Mouse (Mus musculus): ENCODE results near the gene Mab21l1.

Mab21l1 gene

DNA sequence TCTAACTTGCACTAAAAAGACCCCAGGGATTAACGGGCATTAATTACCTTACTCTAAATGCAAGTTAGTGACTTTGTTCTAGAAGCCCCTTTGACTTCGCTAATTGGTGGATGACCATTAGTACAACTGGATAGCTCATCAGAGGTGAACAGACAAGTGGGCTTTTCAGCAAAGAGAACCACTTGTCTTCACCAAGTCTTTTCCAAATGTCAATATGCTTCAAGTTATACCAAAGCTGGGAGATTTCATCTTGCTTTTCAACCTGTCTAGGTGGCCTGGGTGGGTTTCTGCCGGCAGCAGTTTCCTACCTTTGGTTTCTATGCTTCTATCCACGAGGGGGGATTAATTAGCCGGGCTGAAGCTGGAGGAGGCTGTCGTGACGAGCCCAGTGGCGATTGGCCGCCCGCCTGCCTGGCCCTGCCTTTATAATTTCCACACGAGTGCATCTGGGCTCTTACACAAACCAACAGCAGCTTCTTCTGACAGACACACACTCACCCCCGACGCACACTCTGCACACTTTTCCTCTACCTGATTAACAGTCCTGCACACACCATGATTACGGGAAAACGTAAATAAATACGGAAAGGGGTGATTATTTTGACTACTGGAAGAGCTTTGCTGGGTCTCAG, at the start of gene Mab21l1:
Gene Mab21l1 (plus strand): TSS at position 455 of the 632 bp plus-strand sequence.
- DNase-seq = peak; percentile 92 to 93

DNA sequence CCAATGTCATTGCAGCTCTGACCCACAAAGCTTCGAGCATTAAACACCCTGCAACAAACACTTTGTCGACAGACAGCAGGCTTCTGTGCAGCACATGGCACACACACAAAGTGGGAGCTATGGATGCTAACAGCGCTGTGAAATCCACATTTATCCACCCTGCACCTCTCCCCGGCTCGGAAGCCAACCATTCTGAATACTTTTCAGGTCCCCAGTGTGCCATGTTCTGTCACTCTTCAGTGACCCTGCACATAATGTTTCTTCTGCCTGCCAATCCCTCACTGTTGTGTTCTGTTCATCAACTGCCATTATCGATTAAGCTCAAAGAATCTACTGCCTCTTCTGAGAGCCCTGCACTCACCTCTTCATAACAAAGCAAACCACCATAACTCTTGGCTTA, 48.6 kb upstream of the Mab21l1 start:
- DNase-seq = no peak

DNA sequence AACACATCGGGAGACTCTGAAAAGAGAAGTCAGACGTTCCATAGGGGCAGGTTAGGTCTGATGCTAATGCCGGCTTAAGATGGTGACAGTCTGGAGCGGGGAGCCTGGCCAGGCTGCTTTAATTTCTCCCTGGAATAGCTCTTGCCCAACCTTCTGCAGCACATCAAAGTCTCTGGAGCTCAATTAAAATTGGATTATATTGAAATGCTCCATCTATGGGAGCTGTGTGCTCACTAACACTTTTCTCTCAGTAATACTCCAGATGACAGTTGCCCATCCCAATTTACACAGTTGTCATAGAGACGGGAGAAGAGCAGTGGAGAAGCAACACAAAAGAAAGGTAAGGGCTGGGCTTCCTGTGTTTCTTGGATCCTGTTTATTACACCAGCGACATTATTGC, 40.9 kb upstream of the Mab21l1 start:
- no peak for DNase-seq

DNA sequence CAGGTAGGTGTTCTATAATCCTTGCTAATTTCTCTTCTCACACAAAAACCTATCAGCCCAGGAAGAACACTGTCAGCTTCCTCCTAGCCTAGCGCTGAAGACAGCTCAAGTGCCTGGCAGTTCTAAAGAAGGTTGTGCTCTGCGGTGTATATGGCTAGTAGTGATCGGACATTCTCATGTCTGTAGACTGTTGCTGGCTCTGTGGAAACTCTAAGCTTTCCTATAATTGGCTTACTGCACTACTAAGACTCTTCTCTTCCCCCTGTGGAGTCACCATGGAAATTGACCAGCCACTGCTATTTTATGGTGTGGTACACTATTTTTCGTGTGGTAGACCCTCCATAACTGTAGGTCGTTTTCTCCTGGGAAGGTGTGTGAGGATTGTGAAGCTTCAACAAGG, 40.1 kb upstream of the Mab21l1 start:
- no peak for DNase-seq

DNA sequence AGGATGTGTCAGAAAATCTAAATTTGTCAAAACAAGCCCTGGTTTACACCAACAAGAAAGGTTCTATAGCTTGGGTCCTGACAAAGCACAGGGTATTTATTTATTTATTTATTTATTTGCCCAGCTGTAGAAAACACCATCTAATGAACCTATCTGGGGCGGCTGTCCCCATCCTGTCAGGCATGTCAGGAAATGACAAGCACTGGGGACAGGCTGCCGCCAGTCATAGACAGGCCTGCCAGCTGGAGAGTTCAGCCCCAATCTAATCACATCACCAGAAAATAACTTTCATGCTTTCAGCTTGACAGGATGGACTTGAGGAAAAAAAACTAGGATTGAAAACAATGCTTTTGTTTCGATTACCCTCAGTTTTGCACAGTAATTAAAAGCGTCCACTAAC, 39.7 kb upstream of the Mab21l1 start:
- DNase-seq = no peak

DNA sequence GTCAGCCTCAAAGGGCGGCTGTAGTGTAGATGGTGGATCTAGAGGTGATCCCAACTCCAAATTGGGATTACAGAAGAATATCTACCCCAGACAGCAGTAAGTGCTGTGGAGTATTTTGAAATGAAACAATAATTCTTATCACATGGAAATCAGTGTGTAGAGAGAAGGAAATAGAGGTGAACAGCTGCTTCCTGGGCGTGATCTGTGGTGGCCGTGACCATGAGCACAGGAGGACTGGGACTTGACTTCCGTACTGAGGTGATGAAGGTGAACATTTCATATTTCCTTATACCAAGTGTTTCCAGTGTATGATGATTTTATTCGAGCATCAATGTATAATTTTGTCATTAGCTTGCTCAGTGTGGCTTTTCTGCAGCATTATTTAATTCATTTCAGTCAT, 38.4 kb upstream of the Mab21l1 start:
- no peak for DNase-seq

DNA sequence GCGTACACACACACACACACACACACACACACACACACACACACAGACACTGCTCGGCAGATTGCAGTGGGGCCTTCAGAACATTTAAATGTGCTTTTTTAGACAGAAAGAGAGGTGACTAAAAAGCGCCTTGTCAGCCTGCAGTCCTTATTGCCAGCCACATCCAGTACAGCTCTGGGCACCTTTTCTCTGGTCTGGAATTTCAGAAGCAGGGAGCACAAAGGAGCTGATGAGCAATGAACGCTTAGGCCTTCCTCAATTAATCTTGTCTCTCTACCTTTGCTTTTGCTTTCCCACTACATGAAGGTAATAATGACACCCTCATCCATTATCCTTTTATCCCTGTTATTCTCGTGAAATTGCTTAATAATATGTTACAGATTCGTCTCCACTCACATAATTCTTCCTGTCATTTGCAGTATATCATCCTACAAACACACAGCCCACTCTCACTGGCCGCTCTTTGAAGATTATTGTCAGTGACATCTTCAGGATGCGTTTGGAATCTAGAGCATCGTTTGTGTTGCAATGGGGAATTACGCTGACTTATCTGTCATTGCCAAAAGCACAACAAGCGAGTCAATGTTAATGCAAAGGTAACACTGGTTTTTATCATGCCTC, 31.8 kb upstream of the Mab21l1 start:
- DNase-seq = no peak

DNA sequence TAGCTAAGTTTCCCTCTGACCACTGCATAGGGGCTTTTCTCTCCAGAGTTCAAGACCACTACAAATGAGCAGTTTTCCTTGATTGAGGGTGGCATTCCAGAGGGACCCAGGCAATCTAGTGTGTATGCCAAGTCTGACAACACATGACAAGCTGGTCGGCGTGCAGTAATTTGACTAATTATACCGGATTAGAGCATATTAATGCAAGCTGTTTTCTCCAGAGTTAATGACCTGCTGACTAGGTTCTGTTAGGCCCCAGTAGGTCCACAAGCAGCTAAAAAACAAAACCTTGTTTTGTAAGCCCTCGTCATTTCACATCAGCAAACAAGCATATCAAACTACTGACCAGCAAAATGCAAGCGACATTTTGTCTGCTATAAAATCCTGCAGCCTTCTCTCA, 30.9 kb upstream of the Mab21l1 start:
- DNase-seq = no peak

DNA sequence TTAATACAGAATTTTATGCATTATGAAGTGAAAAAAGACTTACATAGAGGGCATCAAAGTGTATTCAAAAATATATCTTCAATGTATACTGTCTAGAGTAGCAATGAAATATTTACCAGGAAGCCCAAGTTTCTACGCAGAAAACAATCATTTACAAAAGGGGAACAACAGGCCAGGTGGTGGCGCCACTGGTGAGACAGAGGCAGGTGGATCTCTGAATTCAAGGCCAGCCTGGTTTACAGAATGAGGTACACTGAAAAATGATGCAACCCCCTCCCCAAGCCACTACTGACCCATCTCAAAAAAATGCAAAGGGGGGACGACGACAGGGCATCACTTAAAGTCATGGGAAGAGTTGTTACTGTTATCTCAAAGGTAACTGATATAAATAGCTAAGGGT, 29.8 kb upstream of the Mab21l1 start:
- DNase-seq = no peak

DNA sequence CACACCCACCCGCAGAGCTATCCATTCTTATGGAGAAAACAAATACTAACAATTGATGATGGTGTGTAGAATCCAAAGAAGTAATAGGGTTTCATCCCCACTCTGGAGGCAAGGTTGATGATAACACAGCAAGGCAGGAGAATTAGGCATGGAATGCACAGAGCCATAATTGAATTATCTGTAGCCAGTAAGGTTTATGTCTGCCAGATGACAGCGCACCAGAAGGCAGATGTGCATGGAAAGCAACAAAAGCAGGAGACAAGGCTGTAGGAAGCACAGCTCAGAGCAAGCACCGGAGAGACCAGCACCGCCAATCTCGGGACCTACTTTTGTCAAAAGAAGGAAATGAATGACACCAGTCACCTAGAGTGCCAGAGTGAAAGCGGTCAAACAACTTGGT, 28.4 kb upstream of the Mab21l1 start:
- DNase-seq = no peak

DNA sequence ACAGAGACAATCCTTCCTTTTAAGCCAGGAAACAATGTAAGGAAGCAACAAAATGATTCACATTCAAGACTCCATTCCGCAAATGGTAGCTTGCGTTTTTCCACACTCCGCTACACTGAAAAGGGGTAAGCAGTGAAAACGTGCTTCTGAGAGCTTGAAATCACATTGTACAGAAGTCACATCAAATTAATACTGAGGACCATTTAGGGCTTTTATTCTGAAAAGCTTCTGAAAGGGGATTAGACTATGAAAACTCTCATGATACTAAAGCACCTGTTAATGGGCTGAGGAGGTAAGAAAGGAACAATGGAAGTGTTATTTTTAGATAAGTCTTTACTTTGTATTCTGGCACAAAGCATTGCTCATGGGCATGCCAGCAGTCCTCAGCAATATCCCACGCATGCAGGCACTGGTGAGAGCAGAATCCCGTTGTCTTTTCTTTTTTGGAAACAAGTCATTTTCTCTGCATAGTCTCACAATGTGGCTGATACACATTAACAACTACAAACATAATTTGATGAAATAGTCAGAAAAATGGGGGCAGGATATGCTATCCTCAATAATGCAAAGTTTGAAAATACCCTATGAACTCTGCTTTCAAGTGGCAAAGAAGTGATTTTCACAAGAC, 27.2 kb upstream of the Mab21l1 start:
- no peak for DNase-seq

DNA sequence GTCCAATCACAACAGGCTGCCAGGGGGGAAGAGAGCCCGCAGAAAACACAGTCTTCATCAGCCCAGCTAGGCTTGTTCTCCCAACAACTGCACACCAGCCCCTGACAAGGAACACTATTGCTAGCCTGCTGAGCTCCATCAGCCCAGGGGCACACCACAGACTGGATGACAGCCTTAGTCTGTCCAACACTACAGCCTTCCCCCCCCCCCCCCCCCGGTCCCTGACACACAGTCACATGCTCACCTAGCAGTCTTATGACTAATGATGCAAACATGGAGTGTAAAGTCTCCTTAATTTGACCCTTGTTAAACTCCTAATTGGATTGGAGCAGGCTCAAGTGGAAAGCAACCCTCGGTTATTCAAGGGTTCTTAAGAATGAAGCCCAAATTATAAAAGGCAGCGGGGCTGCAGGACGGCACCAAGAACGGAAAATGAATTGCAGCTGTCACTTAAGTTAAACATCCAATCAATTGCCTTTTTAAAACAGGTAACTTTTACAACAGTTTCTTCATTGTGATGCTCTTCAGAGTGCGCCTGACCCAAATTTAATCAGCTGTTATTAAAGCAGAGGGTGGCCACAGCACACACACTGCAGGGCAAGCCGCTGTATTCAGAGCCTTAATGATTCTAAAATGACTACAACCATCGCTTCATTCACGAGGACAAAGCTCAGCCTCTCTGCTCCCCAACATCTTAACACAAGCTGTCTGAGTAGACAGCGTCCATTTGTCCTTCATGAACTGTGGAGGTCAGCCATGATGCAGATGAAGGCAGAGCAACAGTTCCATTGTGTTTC, 26.3 kb upstream of the Mab21l1 start:
- DNase-seq = no peak

DNA sequence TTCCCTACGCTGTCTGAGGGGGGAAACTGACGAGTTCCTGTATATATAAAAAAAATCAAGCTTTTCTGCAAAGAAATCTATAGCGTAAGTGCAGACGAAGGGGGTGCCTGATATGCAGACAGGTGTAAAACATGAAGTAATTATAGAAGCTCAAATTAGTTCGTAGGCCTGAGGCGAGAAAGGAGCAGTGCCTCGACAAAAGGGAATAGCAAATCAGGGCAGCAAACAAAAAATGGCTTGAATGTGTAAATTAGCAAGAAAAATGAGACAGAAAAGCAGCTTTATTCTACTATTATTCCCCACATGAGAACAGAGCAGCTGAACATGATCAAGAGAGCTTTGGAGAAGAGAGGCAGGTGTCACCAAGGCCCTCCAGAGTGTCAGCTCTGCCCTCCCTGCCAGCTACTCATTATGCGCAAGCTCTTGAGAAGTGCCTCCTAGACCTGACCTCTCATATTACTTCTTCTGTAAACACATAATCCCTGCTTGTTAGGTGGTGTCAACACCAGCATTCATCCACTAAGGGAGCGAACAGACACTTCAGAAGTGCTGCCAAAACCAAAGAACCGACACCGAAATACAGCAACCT, 25.6 kb upstream of the Mab21l1 start:
- DNase-seq = no peak

DNA sequence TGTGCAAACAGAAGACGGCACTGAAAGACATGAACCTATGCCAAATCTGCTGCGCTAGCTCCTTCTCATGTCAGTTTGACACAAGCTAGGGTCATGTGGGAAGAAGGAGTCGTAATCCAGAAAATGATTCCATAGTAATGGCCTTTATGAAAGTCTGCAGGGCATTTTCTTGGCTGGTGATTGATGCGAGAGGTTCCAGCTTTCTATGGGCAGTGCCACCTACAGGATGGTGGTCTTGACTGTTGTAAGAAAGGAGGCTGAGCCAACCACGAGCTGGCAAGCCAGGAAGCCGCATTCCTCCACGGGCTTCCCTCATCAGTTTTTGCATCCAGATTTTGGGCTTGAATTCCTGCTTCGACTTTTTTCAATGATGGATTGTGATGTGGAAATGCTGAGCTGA, 24.0 kb upstream of the Mab21l1 start:
- DNase-seq = peak; percentile 40 to 43

DNA sequence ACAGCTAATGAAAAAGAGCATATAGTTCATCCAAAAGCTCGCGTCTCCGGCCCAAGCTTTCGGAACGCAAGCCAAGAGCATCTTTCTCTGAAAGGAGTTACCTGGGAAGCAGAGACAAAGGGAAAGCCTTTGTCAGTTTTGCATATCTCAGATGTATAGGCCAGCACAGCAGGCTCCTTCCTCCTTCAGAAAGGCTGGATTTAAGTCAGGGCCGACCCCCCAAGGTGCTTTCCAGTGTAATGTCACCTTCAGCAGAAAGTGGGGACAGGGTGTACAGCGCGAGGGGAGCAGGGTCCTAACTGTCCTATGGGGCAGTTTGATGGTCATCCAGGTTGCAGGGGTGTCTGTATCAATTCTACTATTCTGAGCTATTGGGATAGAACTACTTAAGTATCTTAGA, 18.7 kb upstream of the Mab21l1 start:
- DNase-seq = no peak

DNA sequence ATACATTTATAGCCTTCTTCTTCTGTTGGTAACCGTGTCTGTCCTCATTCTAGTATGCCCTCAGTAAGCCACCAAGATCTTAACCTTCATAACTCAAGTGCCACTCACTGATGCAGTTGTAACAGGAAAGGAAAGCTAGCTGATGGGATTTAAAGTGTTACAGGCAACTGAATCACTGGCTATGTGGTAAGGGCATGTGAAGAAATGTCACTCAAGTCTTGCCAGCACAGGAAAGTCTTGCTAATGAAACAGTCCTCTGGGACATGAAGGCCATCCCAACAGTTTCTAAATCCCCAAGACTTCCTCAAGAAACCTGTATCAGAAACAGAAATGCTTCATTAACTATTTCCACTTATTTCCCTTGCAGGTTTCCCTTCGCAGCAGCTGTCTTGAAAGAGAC, 13.7 kb upstream of the Mab21l1 start:
- no peak for DNase-seq

DNA sequence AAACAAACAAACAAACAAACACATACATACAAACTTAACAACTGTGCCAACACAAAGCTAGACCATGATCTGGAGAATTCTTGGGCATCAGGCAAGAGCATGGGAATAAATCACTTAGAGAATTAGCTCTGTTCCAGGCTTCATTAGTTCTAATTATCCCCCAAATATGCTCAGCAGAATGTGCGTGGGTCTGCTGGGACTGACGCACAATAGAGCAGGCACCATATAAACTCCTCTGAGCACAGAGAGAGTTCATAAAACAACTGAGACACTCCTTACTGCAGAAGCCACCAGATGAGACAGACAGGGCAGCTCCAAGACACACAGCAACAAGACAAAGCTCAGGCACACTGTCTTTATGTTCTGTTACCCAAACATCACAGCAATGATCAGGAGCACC, 13.0 kb upstream of the Mab21l1 start:
- no peak for DNase-seq

DNA sequence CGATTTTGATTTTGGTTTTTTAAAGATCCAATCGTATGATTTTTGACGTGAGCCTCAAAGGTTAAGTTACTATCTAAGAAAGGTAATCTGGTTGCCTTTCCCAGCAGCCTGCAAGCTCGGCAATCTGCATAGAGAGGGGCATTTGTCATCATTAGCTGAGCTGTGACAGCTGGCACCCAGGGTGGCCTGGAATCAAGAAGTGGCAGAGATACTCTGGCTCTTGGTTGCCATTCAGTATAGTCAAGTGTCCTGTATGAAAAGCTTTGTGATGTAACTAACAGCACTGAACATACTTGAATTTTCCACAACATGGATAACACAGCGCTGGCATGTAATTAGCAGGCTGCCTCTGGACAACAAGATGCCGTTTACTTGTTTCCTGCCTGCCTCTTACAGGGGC, 8.1 kb upstream of the Mab21l1 start:
- DNase-seq = peak; percentile 69 to 70

DNA sequence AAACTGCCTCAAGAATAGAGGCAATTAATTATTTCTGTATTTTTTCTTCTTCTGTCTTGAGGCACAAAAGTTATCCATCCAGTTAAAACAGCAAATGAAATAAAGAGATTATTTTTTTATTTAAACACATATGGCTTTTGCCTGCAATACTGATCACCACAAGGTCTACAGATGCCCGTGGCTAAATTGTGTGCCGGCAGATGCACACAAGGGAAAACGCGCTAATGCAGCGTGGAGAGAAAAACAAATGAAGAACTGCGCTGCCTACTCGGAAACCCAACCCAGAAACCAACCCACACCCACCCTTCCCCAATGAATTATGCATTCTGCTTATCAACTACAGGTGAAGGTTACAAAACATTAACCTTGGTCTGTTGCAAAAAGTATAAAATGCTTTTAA, 7.1 kb upstream of the Mab21l1 start:
- peak in 1 of 2 experiments; percentile 62 for DNase-seq

DNA sequence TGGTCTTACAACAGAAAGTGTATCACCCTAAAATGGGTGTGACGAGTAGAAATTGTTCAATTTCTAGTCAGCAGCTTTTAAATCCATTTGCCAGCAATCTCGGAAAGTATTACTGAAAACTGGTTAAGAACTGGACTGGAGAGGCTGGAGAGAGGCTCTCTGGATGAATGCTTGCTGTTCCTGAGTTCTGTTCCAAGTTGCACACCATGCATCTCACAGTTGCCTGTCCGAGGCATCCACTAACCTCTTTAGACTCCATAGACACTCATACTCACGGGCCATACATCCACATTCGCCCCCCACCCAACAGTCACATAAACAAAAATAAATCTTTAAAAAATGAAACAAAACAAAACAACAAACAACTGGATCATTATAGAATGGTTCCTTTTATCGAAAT, 6.6 kb upstream of the Mab21l1 start:
- peak in 1 of 2 experiments; percentile 60 for DNase-seq

DNA sequence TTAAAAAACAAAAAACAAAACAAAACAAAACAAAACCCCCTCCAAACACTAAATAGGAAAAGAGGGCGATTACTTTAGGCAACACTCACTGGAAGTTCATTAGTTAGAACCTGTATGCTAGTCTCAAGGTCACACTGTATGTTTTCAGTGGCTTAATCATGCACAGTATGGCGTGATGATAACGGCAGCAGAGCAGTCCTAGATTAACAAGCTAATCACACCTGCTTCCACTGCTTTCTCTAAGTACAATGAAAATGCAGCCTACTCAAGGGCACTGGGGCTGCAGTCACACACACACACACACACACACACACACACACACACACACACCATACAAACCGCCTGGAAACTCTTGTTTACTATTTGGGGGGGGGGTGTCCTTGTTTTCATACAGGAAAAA, 4.8 kb upstream of the Mab21l1 start:
- peak in 1 of 2 experiments; percentile 41 for DNase-seq

DNA sequence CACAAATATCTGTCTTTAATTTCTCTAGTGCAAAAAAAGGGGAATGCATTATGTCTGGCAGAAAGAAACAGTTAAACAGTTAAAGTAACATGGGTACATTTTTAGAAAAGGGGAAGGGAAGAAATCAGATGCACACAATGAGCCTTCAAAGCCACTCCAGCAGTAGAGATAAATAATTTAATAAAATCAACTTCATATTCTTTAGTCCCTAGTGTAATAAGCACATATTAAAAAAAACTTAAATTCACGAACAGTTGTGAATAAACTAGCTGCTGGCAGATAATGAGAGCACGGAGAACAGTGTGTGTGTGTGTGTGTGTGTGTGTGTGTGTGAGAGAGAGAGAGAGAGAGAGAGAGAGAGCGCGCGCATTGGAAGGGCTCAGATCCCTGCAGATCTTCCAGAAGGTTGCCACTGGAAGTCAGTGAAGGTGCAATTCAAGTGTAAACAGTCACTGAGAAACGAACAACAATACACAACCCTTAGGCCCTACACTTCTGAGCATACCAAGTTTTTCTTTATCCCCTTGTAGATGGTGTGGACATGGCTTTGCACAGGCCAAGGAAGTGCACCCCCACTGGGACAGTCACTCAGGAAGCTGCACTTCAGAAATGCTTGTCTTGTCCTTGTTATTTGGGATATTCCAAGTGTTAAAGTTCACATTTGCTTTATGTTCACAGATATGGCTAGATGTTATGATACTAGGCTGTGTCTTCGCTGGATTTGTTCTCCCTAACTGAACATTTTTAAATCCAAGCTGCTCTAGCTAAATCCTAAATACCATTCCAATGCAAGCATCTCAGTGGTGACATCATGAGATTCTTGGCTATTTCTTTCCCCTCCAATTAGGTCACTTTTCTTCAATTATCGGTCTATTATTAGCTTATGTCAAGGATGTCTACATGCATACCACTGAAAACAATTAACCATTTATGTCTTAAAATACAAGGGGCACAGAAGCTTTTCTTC, 3.3 kb upstream of the Mab21l1 start:
- peak; percentile 56 to 74 for DNase-seq
